Mouse (Mus musculus) kidney, postnatal 10 days (tissue): ENCODE data around the gene Mcm3ap.

Source experiments
- DNase-seq: peaks from one replicate; pipeline ENCODE4 v3.0.0; 2021; ENCODE audit warnings: mixed read lengths

The Mcm3ap gene

GRCm38 (mm10) chr10:76468203-76469162 is at the start of gene Mcm3ap, which contains the start of gene Ybey:
Gene Mcm3ap (plus strand): TSS chr10:76468927.
Gene Ybey (minus strand): TSS chr10:76469114.
- DNase-seq, result peak; percentile 92

DNA sequence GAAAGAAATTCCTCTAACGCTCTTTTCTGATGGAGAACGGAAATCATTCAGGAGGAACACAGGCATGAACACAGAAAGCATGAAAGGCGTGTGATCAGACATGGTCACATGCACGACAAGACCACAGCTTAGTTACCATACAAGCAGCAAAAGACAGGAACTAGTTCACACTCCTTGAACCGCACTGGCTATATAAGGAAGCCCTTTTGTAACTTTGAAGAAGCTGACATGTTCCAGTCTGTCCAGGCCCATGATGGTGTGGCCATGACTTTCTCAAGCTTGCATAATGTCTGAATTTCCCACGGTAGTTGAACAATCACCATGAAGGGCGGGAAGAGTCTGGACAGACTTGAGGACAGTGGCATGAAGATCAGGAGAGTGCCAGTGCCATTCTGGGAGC is 43.1 kb upstream of the Mcm3ap start:
- no peak for DNase-seq

GRCm38 (mm10) chr10:76433925-76434324 is 34.8 kb upstream of the Mcm3ap start:
- no peak for DNase-seq

- no peak for DNase-seq
Observed at GRCm38 (mm10) chr10:76439107-76439890, 29.4 kb upstream of the Mcm3ap start.

DNA sequence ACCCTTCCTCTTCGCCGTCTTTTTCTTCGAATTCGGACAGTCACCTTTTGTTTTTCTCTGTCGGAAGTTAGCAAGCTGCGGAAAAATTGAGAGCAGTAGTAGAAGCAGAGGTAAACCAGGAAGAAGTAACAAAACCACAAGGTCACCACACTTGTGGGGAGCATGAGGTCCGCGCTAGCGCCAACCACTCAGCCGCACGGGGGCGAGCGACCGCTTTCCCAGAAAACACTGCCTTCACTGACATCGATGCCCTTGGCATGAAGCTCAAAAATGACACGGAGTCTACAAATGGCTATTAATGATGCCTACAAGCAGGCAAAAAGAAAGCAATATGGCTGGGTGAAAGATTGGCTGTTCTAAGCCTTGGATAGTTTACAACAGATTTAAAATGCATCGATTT is 28.4 kb upstream of the Mcm3ap start, which contains the start of gene AC141477.1:
AC141477.1 (minus strand) TSS at position 164 of the 400 bp plus-strand sequence.
- DNase-seq, result no peak

DNA sequence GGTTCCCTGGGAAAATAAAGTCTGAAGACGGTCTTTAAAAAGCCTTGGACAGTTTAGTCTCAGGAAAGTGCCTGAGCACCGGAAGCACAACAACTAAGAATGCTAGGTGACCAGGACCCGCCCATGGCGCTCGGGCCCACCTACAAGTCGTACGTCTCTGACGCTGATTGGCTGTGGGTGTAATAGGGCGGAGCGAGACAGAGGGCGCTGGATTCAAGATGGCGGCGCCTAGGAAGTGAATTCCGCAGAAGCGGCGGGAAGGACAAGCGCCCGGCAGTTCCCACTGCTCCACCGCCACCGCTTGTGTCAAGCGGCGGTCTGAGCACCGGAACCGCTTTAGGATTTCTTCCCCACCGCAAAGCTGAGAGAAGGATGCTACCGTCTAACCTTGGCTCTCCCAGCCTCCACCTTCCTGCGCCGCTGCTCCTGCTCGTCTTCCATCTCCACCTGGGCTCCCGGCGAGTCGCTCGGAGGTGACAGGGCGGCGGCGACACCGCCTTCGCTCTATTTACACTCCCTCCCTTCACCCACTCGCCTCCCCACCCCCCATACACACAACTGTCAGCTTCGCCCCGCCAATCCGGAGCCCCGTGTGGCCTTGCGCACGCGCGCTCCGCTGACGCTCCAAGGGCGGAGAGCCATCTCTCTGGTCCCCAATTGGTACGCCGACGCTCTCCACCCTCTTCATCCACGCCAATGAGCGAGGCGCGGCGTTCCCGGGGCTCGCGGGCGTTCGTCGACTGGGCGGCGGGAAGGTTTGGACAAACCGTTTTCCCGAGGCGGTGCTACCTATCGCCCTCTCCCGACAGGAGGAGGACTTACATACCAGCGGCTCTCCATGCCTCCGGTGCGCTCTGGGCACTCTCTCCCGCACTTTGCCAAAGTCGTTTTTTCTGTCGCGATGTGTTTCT is 26.3 kb upstream of the Mcm3ap start, which contains the start of gene Pcnt:
Pcnt (minus strand) TSS at position 609 of the 911 bp plus-strand sequence.
- DNase-seq, result peak; percentile 98

DNA sequence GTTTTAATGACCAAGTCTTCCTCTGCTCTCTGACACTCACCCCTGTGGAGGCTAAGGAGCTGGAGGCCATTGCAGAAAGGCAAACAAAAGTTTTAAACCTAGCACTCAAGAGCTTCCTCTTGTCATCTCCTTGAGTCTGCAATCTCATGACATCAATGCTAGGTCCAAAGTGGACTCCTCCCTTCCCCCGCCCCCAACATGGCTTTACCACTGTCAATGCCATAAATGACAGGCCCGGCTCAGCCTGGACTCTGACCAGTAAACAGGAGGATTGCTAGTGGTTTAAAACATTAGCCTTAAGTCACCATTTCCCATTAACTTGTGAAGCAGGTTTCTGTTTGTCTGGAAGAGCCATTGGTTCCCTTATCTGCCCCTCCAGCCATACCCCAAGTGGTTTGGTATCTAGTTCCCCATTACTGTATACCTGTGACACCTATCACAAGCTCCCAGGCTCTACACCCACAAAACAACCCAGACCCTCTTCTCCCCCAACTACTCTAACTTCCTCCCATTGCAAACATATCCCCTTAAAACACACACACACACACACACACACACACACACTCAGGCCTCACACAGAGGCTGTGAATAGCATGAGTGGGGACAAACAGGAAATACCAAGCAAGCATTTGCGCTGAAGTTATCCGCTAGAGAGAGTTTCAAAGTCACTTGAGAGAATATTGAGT is 22.6 kb upstream of the Mcm3ap start:
- peak; percentile 70 for DNase-seq

- DNase-seq, result no peak
Observed at GRCm38 (mm10) chr10:76447406-76448229, 21.1 kb upstream of the Mcm3ap start.

DNA sequence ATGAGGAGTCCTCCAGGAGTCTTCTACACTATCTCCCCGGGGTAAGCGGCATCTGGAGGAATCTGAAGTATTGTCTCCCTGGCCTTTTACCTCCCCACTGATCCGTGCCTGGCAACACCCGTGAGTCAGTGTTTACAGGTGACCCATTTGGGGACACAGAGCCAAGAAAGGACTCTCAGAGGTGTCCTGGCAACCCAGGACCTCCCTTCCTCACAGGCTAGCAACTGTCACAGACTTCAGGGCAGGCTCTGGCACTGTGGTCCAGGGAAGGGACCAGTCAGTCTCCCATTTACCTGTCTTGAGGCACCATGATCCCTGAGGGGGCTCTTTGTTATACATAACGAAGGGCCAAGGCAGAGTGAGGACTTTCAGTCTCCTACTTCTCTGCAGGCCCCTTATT is 19.9 kb upstream of the Mcm3ap start, which contains the start of gene 2610028H24Rik:
2610028H24Rik (plus strand) TSS at position 231 of the 400 bp plus-strand sequence.
- DNase-seq, result no peak

DNA sequence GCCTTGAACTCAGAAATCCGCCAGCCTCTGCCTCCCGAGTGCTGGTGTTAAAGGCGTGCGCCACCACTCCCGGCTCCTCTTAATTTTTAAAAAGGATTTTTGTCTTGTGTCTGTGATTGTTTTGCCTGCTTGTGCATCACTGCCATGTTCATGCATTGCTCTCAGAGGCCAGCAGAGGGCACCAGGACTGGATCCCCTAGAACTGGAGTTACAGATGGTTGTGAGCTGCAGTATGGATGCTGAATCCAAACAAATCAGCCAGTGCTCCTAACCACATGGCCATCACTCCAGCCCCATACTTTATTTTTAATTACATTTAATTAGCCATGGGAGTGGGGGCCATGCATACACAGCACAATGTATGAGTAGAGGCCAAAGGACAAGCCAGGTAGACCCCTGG is 13.4 kb upstream of the Mcm3ap start:
- peak; percentile 66 for DNase-seq

DNA sequence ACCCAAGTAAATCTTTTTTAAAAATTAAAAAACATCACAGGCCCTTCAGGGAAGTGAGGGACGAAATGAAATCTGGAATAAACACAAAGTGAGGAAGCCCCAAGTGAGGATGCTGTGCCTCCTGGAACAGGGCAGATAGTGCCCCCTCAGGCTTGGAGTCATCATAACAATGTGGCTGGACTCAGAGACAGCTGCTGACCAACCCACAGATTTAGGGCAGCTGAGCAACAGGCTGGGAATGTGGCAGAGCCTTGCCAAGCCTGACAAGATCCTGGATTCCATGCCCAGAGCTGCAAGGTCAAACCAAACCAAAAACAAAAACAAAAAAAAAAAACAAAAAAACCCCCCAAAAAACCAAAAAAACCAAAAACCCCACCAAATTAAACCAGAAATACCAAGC is 7.5 kb upstream of the Mcm3ap start:
- no peak for DNase-seq

DNA sequence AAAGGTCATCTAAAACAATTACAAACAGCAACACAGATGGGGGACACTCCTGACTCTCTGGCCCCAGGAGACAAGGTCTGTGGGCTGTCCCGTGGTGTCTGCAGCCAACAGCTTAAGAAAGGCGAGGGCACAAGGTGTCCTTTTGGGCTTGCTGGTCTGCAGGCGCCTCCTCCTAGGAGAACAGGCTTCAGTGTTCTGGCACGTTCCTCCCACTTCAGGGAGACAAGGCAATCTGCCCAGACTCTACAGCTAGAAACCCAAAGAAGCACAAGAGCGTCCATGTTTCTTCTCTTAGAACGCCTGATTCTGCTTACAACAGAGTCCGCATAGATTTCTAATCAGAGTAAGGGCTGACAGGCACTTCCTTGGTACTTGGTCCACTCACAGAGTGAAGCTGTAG is 6.4 kb upstream of the Mcm3ap start:
- DNase-seq, result no peak

DNA sequence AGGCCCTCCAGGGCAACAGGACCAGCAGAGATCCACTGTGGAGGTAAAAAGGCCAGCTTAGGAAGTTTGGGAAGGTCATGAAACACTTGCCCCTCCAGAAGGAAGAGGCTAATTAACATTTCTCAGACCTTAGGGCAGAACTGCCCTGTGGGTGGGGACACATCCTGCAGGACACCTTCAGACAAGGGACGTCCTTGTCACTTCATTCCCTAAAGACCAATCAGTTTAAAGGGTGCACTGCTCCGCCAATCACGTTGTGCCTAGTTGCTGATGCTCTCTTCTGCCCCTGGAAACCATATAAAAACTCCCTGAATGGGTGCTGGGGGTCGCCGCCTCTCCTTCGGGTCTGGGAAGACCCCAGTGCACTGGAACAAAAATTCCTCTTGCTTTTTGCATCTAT is 6.0 kb upstream of the Mcm3ap start:
- DNase-seq, result no peak

- DNase-seq, result no peak
Observed at GRCm38 (mm10) chr10:76473759-76474158, 5.0 kb downstream of the Mcm3ap start.

DNA sequence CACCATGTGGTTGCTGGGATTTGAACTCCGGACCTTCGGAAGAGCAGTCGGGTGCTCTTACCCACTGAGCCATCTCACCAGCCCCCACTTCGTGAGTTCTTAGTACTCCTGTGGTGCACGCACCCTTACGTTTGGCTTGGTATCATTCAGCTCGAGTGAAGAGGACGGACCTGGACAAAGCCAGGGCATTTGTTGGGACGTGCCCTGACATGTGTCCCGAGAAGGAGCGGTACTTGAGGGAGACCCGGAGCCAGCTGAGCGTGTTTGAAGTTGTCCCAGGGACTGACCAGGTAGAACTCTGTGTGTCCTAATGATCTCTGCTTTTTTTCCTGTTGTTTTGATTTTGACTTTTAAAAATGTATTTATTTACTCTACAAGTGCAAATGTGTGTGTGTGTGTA is 12.1 kb downstream of the Mcm3ap start:
- no peak for DNase-seq

DNA sequence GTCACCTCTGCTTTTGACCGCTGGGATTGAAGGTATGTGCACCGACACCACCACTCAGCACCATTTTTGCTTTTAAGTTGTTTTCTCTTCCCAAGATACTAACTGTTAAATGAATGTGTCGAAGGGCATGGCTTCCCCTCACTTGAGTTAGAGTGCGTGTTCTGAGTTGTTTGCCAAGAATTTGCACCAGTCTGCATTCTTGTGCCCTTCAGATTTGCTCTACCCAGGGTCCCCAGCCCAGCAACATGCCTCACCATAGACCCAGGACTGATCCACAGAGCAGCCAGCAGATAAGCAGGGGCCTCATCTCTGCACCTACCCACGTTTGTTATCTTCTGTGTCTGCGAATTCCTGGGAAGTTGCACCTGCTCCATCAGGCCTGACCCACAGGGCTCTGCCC is 12.8 kb downstream of the Mcm3ap start:
- no peak for DNase-seq

- DNase-seq, result no peak
Observed at GRCm38 (mm10) chr10:76486302-76486701, 17.6 kb downstream of the Mcm3ap start.

- no peak for DNase-seq
Observed at GRCm38 (mm10) chr10:76488265-76488664, 19.5 kb downstream of the Mcm3ap start.

DNA sequence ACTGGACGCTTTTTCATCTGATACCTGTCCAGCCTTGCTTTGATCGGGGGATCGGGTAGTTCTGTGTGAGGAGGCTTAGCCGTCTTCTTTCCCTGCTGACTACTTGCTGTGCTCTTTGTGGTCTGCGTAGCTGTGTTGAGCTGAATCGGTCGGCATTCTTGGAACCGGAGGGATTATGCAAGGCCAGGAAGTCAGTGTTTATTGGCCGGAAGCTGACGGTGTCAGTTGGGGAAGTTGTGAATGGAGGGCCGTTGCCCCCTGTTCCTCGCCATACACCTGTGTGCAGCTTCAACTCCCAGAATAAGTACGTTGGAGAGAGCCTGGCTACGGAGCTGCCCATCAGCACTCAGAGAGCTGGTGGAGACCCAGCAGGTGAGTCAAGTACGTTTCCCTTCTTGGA is 20.5 kb downstream of the Mcm3ap start:
- DNase-seq, result no peak

DNA sequence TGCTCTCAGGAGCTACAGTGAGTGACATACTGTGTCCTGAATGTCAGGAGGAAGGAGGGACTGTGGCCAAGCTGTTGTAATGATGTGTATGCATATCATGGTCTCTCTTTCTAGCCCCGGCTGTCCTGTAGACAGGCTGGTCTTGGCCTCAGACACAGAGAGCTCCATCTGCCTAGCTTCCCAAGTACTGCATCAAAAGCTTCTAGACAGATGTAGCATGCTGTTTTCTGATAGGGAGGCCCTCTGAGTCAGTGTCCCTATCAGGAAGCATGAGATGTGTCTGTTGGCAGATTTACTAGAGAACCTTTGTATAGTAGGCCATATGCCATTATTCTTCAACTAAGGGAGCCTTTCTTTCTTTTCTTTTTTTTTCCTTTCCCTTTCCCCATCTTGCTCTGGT is 24.8 kb downstream of the Mcm3ap start:
- no peak for DNase-seq

GRCm38 (mm10) chr10:76495501-76495900 is 26.8 kb downstream of the Mcm3ap start:
- DNase-seq, result no peak
